Comparison of ENCODE assay signal across 8 mouse cellular contexts in genomic region chr5:105399631-105400423, GRCm38 (mm10). TPM values are rescaled to one million over a fixed set of nuclear protein-coding genes. Genes with fewer than 3 reads are reported as not detected.
DNase-seq lines count a peak whose midpoint lies in the region; ATAC-seq and TF ChIP-seq lines count a peak whose summit lies in the region.

No protein-coding gene starts in this region.

- H3K36me3 ChIP-seq in embryonic facial prominence, embryonic 13.5 days, result no peaks in the 10 kb centered on the region
- no peaks in the 10 kb centered on the region for H3K36me3 ChIP-seq in kidney, adult 2 months (ENCODE audit: control insufficient read depth, insufficient read depth, low read length)
- no peaks in the 10 kb centered on the region for H3K36me3 ChIP-seq in limb, embryonic 11.5 days (ENCODE audit: control insufficient read depth, insufficient read depth, low read length)
- no peaks in the 10 kb centered on the region for H3K36me3 ChIP-seq in midbrain, embryonic 12.5 days

- H3K4me3 ChIP-seq in embryonic facial prominence, embryonic 13.5 days, result peak overlapping the region; percentile 33
- H3K4me3 ChIP-seq in kidney, adult 2 months (ENCODE audit: insufficient read depth, low read depth, low read length), result peak overlapping the region; percentile 36; the same call in 1 of the 2 replicates
- H3K4me3 ChIP-seq in limb, embryonic 11.5 days (ENCODE audit: low read depth, low read length), result no peak overlapping the region
- H3K4me3 ChIP-seq in midbrain, embryonic 12.5 days, result peak overlapping the region; percentile 25

- peaks cover 4% of the 10 kb centered on the region; the same call in 1 of the 2 replicates for H3K4me1 ChIP-seq in embryonic facial prominence, embryonic 13.5 days
- H3K4me1 ChIP-seq in kidney, adult 2 months (ENCODE audit: control insufficient read depth, insufficient read depth, low read length), result 0 out of 2 replicates have a peak, but pooled peaks cover 3% of the 10 kb centered on the region
- H3K4me1 ChIP-seq in limb, embryonic 11.5 days (ENCODE audit: control insufficient read depth, insufficient read depth, low read length), result no peaks in the 10 kb centered on the region
- peaks cover 11% of the 10 kb centered on the region for H3K4me1 ChIP-seq in midbrain, embryonic 12.5 days

- DNase-seq in 3T3-L1 (ENCODE audit: low read depth, low spot score), result peak; percentile 86
- peak; percentile 66 to 67 for DNase-seq in adrenal gland, adult 18-20 months (ENCODE audit: low spot score in 2 of 2)
- peak; percentile 82 for DNase-seq in heart, adult 8-10 months (ENCODE audit: low spot score)
- DNase-seq in kidney, adult 2 months, result peak; percentile 76
- DNase-seq in limb, embryonic 11.5 days (ENCODE audit: low spot score), result peak; percentile 80
- peak; percentile 57 to 81 for DNase-seq in spleen, postnatal 4 days (ENCODE audit: low spot score in 2 of 2)

- WGBS in embryonic facial prominence, embryonic 13.5 days, result 24% methylated on average over 13 of the region's 13 CpGs
- WGBS in kidney, adult 2 months, result 20% methylated on average over 13 of the region's 13 CpGs
- 38% methylated on average over 13 of the region's 13 CpGs for WGBS in limb, embryonic 11.5 days
- WGBS in midbrain, embryonic 12.5 days, result 33% methylated on average over 13 of the region's 13 CpGs

- H3K27ac ChIP-seq in embryonic facial prominence, embryonic 13.5 days, result peak overlapping the region; percentile 24; the same call in 1 of the 2 replicates
- H3K27ac ChIP-seq in kidney, adult 2 months (ENCODE audit: insufficient read depth, low read depth, low read length), result no peak overlapping the region
- H3K27ac ChIP-seq in limb, embryonic 11.5 days (replicated peaks; ENCODE audit: low read depth, low read length), result no peak overlapping the region
- peak overlapping the region; percentile 7; the same call in 1 of the 2 replicates for H3K27ac ChIP-seq in midbrain, embryonic 12.5 days (replicated peaks)

- no peaks in the 10 kb centered on the region for H3K9me3 ChIP-seq in embryonic facial prominence, embryonic 13.5 days
- H3K9me3 ChIP-seq in limb, embryonic 11.5 days (ENCODE audit: control insufficient read depth, low read length), result no peaks in the 10 kb centered on the region
- no peaks in the 10 kb centered on the region for H3K9me3 ChIP-seq in midbrain, embryonic 12.5 days

- peak overlapping the region; percentile 59 for H3K4me2 ChIP-seq in embryonic facial prominence, embryonic 13.5 days
- H3K4me2 ChIP-seq in limb, embryonic 11.5 days (ENCODE audit: low read depth, severe bottlenecking), result peak overlapping the region; percentile 25
- peak overlapping the region; percentile 47 for H3K4me2 ChIP-seq in midbrain, embryonic 12.5 days (replicated peaks)

- ATAC-seq in embryonic facial prominence, embryonic 13.5 days (ENCODE audit: insufficient number of reproducible peaks, insufficient read depth, low FRiP score, low TSS enrichment, low read depth), result no peak
- ATAC-seq in limb, embryonic 11.5 days (ENCODE audit: insufficient number of reproducible peaks, low FRiP score, low TSS enrichment, low read depth), result no peak
- ATAC-seq in midbrain, embryonic 12.5 days (ENCODE audit: low FRiP score, low read depth), result peak; percentile 32; the same call in 1 of the 2 replicates

- H3K27me3 ChIP-seq in embryonic facial prominence, embryonic 13.5 days, result no peaks in the 10 kb centered on the region
- peaks cover under 1% of the 10 kb centered on the region; the same call in 1 of the 2 replicates for H3K27me3 ChIP-seq in kidney, adult 2 months (replicated peaks; ENCODE audit: control insufficient read depth, insufficient read depth, low read length)
- no peaks in the 10 kb centered on the region for H3K27me3 ChIP-seq in limb, embryonic 11.5 days (ENCODE audit: control insufficient read depth, insufficient read depth, low read length)
- H3K27me3 ChIP-seq in midbrain, embryonic 12.5 days, result no peaks in the 10 kb centered on the region

- peak overlapping the region; percentile 53; the same call in 1 of the 2 replicates for H3K9ac ChIP-seq in embryonic facial prominence, embryonic 13.5 days
- no peak overlapping the region for H3K9ac ChIP-seq in limb, embryonic 11.5 days (ENCODE audit: low read length)
- 0 out of 2 replicates have a peak overlapping the region, but pooled peaks have one; percentile 12 for H3K9ac ChIP-seq in midbrain, embryonic 12.5 days (replicated peaks)

- no peak for TF ChIP-seq POLR2A in kidney, adult 2 months (IDR thresholded peaks at IDR 0.05; ENCODE audit: low read depth, low read length)

- TF ChIP-seq CTCF in kidney, adult 2 months (conservative IDR thresholded peaks at IDR 0.05; ENCODE audit: insufficient read depth, insufficient read length, low read depth, low read length), result 0 out of 2 replicates have a peak, but pooled peaks have one; percentile 8

RNA-seq across cellular contexts. Expression of gene Lrrc8b, which starts 15.7 kb away (rescaled TPM):
- total RNA-seq in adrenal gland, adult 18-20 months (2021), result 100 to 1,000 TPM in 1 of 2 experiments, 10 to 100 TPM in 1; 60.4 to 113 TPM
- polyA plus RNA-seq in embryonic facial prominence, embryonic 13.5 days (2015; fragmentation: Nextera tagmentation; extraction: Ambion mirVana), result 6.1 and 7.6 TPM in 2 replicates
- 1 to 10 TPM; 3.9 to 5.6 (median 4.2) TPM for total RNA-seq in heart, adult 8-10 months (2022)
- 17.9 and 20.7 TPM in 2 replicates for polyA plus RNA-seq in kidney, adult 2 months (2012; rRNA removed)
- polyA plus RNA-seq in limb, embryonic 11.5 days (2014; fragmentation: Nextera tagmentation; extraction: Ambion mirVana), result 5.9 and 6.2 TPM in 2 replicates
- 11.5 and 12.4 TPM in 2 replicates for polyA plus RNA-seq in midbrain, embryonic 12.5 days (2016; fragmentation: Nextera tagmentation; extraction: Ambion mirVana)

Comparison
In these comparisons a context has a peak if more than half of its experiments do, and no peak if none do; other contexts are left out.
1. H3K27ac ChIP-seq: peak in embryonic facial prominence, embryonic 13.5 days (single experiment) and midbrain, embryonic 12.5 days (single experiment); none in kidney, adult 2 months (single experiment) and limb, embryonic 11.5 days (single experiment).
2. Peak in every context shown above with its lines, with median percentiles within 50 percentile points of each other: DNase-seq and H3K4me2 ChIP-seq.